Mouse (Mus musculus) testis, adult 2 months (tissue): Measurements from ENCODE around the gene Pan2.

Source experiments
- CTCF ChIP-seq: fragments of 200-500 bp; IDR thresholded peaks from 2 replicates; pipeline ENCODE4 v1.5.1; 2012; ENCODE audit warnings: low read depth, mild to moderate bottlenecking, inconsistent platforms, low read length, moderate library complexity; ENCODE audit not compliant: control insufficient read depth, insufficient read depth, insufficient replicate concordance
- POLR2A ChIP-seq: fragments of 200-500 bp; IDR thresholded peaks from 2 replicates; pipeline ENCODE4 v1.6.1; 2012; ENCODE audit warnings: low read depth, mild to moderate bottlenecking, inconsistent platforms, low read length, moderate library complexity; ENCODE audit not compliant: control insufficient read depth

GRCm38 (mm10) chr10:128309654-128310053 lies 6.5 kb downstream of the Pan2 start:
- no peak for TF ChIP-seq CTCF
- no peak for TF ChIP-seq POLR2A
